9 mouse cellular contexts compared by ENCODE assay signal in genomic region chr11:88097173-88097572, GRCm38 (mm10). TPM values are rescaled to one million over a fixed set of nuclear protein-coding genes. Genes with fewer than 3 reads are reported as not detected.
DNase-seq lines count a peak whose midpoint lies in the region; ATAC-seq and TF ChIP-seq lines count a peak whose summit lies in the region.
"Had no signal": no experiment of that assay in that cellular context is flagged by ENCODE, and none has a peak within 500 bp of the region (broad histone marks: within the 10 kb centered on the region; RNA-seq: fewer than 3 reads in every experiment).

No protein-coding gene starts in this region.

- H3K36me3 ChIP-seq in heart, embryonic 14.5 days (ENCODE audit: control insufficient read depth, insufficient read depth, low read length), result no peaks in the 10 kb centered on the region
- H3K36me3 ChIP-seq in limb, embryonic 14.5 days (ENCODE audit: control insufficient read depth, insufficient read depth, low read length), result no peaks in the 10 kb centered on the region; the same call in 1 of the 2 replicates
- H3K36me3 ChIP-seq in small intestine, adult 2 months (ENCODE audit: control insufficient read depth, insufficient read depth, low read length), result no peaks in the 10 kb centered on the region

- peaks cover 21 to 30% of the 10 kb centered on the region in 2 experiments for H3K4me1 ChIP-seq in heart, embryonic 14.5 days (ENCODE audit: control insufficient read depth in 2 of 2, insufficient read depth in 2 of 2, low read length in 2 of 2)
- H3K4me1 ChIP-seq in limb, embryonic 14.5 days (ENCODE audit: control insufficient read depth, insufficient read depth, low read length), result peaks cover 28% of the 10 kb centered on the region
- H3K4me1 ChIP-seq in small intestine, adult 2 months (ENCODE audit: control insufficient read depth, insufficient read depth, insufficient read length, low read length), result peaks cover 9% of the 10 kb centered on the region

- no peak overlapping the region for H3K4me3 ChIP-seq in heart, embryonic 14.5 days (ENCODE audit: control insufficient read depth in 1 of 2, insufficient read depth in 1 of 2, low read depth in 1 of 2, low read length in 2 of 2)
- no peak overlapping the region for H3K4me3 ChIP-seq in limb, embryonic 14.5 days (replicated peaks; ENCODE audit: low read length)
- H3K4me3 ChIP-seq in small intestine, adult 2 months (ENCODE audit: low read depth, low read length), result peak overlapping the region; percentile 6; the same call in 1 of the 2 replicates

- H3K9ac ChIP-seq in heart, embryonic 14.5 days (ENCODE audit: low read length), result no peak overlapping the region; the same call in 1 of the 2 replicates
- peak overlapping the region; percentile 5; the same call in 1 of the 2 replicates for H3K9ac ChIP-seq in limb, embryonic 14.5 days (ENCODE audit: low read depth, low read length, severe bottlenecking)

- 8% methylated on average over 4 of the region's 4 CpGs for WGBS in heart, embryonic 14.5 days
- 20% methylated on average over 4 of the region's 4 CpGs for WGBS in limb, embryonic 14.5 days
- 57% methylated on average over 4 of the region's 4 CpGs for WGBS in small intestine, adult 2 months

- peak; percentile 77 for DNase-seq in kidney, postnatal 10 days
- DNase-seq in kidney, adult 9 months, result no peak
- peak; percentile 47 for DNase-seq in limb, embryonic 14.5 days (ENCODE audit: low spot score)
- no peak for DNase-seq in frontal cortex, postnatal 36 days (ENCODE audit: low spot score in 2 of 2)
- DNase-seq in adrenal gland, postnatal 14 days, result no peak
- DNase-seq: cerebellum, postnatal 14 days had no signal

- no peak for TF ChIP-seq POLR2A in limb, embryonic 14.5 days (IDR thresholded peaks at IDR 0.05; ENCODE audit: borderline replicate concordance, extremely low read depth, insufficient read depth, insufficient read length)
- no peak for TF ChIP-seq POLR2A in small intestine, adult 2 months (IDR thresholded peaks at IDR 0.05; ENCODE audit: low read depth, low read length)

- no peak for ATAC-seq in heart, embryonic 14.5 days (ENCODE audit: insufficient number of reproducible peaks, insufficient read depth, low FRiP score, low read depth)
- peak; percentile 62 for ATAC-seq in limb, embryonic 14.5 days (ENCODE audit: low FRiP score, low read depth)
- no peak for ATAC-seq in erythroid progenitor cell, adult 5-6 weeks (replicated peaks; ENCODE audit: low FRiP score, poor library complexity, severe bottlenecking)

- H3K4me2 ChIP-seq in heart, embryonic 14.5 days (ENCODE audit: low read length), result peak overlapping the region; percentile 92
- 0 out of 2 replicates have a peak overlapping the region, but pooled peaks have one; percentile 3 for H3K4me2 ChIP-seq in limb, embryonic 14.5 days (replicated peaks; ENCODE audit: low read depth, low read length, severe bottlenecking)

- no peak for TF ChIP-seq CTCF in small intestine, adult 2 months (IDR thresholded peaks at IDR 0.05; ENCODE audit: extremely low read depth, insufficient read length, insufficient replicate concordance, low read depth, low read length)

- no peak overlapping the region for H3K27ac ChIP-seq in heart, embryonic 14.5 days (replicated peaks in 1 of 2; ENCODE audit: control insufficient read depth in 1 of 2, insufficient read depth in 1 of 2, low read depth in 2 of 2, low read length in 2 of 2)
- no peak overlapping the region for H3K27ac ChIP-seq in limb, embryonic 14.5 days (replicated peaks; ENCODE audit: low read depth, low read length)
- peak overlapping the region; percentile 57 for H3K27ac ChIP-seq in small intestine, adult 2 months (ENCODE audit: insufficient read depth, low read depth, low read length)

- H3K27me3 ChIP-seq in heart, embryonic 14.5 days (ENCODE audit: control insufficient read depth, insufficient read depth, low read length), result no peaks in the 10 kb centered on the region
- 0 out of 2 replicates have a peak, but pooled peaks cover 10% of the 10 kb centered on the region for H3K27me3 ChIP-seq in limb, embryonic 14.5 days (ENCODE audit: control insufficient read depth, insufficient read depth, low read length)
- peaks cover 8% of the 10 kb centered on the region for H3K27me3 ChIP-seq in small intestine, adult 2 months (ENCODE audit: control insufficient read depth, insufficient read depth, low read length)

- H3K9me3 ChIP-seq in heart, embryonic 14.5 days (ENCODE audit: control insufficient read depth, low read length), result no peaks in the 10 kb centered on the region
- no peaks in the 10 kb centered on the region for H3K9me3 ChIP-seq in limb, embryonic 14.5 days (ENCODE audit: control insufficient read depth, low read length)

RNA-seq across cellular contexts. Expression of gene Cuedc1, which starts 0.7 kb away (rescaled TPM):
- polyA plus RNA-seq in heart, embryonic 14.5 days (2014; fragmentation: Nextera tagmentation; extraction: Ambion mirVana), result 14.3 and 17.0 TPM in 2 replicates
- polyA plus RNA-seq in limb, embryonic 14.5 days (2012; rRNA removed), result 40.6 and 44.5 TPM in 2 replicates
- polyA plus RNA-seq in limb, embryonic 14.5 days (2014; fragmentation: Nextera tagmentation; extraction: Ambion mirVana), result 20.9 and 25.5 TPM in 2 replicates
- polyA plus RNA-seq in small intestine, adult 2 months (2012; rRNA removed), result 12.3 and 13.3 TPM in 2 replicates
- 37.9 and 41.9 TPM in 2 replicates for total RNA-seq in adrenal gland, postnatal 14 days (2021)
- total RNA-seq in erythroid progenitor cell, adult 5-6 weeks (2015; ENCODE audit: low replicate concordance), result 0.84 TPM in 1 of 2 replicates, not detected in the other
- 0.39 TPM in 1 of 2 replicates, not detected in the other for total RNA-seq in erythroid progenitor cell, adult 5-6 weeks (2017; ENCODE audit: low replicate concordance)

RNA-seq across cellular contexts. Expression of gene Vezf1, which starts 29.1 kb away (rescaled TPM):
- polyA plus RNA-seq in heart, embryonic 14.5 days (2014; fragmentation: Nextera tagmentation; extraction: Ambion mirVana), result 23.9 and 26.2 TPM in 2 replicates
- polyA plus RNA-seq in limb, embryonic 14.5 days (2012; rRNA removed), result 35.3 and 38.9 TPM in 2 replicates
- polyA plus RNA-seq in limb, embryonic 14.5 days (2014; fragmentation: Nextera tagmentation; extraction: Ambion mirVana), result 42.7 and 44.1 TPM in 2 replicates
- 6.1 and 10.6 TPM in 2 replicates for polyA plus RNA-seq in small intestine, adult 2 months (2012; rRNA removed)
- total RNA-seq in adrenal gland, postnatal 14 days (2021), result 39.8 and 42.4 TPM in 2 replicates
- 29.6 and 37.3 TPM in 2 replicates for total RNA-seq in erythroid progenitor cell, adult 5-6 weeks (2015; ENCODE audit: low replicate concordance)
- 16.3 and 17.8 TPM in 2 replicates for total RNA-seq in erythroid progenitor cell, adult 5-6 weeks (2017; ENCODE audit: low replicate concordance)

RNA-seq across cellular contexts. Expression of gene Srsf1, which starts 50.0 kb away (rescaled TPM):
- 192 and 199 TPM in 2 replicates for polyA plus RNA-seq in heart, embryonic 14.5 days (2014; fragmentation: Nextera tagmentation; extraction: Ambion mirVana)
- 524 and 556 TPM in 2 replicates for polyA plus RNA-seq in limb, embryonic 14.5 days (2012; rRNA removed)
- 338 and 354 TPM in 2 replicates for polyA plus RNA-seq in limb, embryonic 14.5 days (2014; fragmentation: Nextera tagmentation; extraction: Ambion mirVana)
- polyA plus RNA-seq in small intestine, adult 2 months (2012; rRNA removed), result 37.3 and 52.4 TPM in 2 replicates
- total RNA-seq in adrenal gland, postnatal 14 days (2021), result 245 and 260 TPM in 2 replicates
- 312 and 323 TPM in 2 replicates for total RNA-seq in erythroid progenitor cell, adult 5-6 weeks (2015; ENCODE audit: low replicate concordance)
- 485 and 568 TPM in 2 replicates for total RNA-seq in erythroid progenitor cell, adult 5-6 weeks (2017; ENCODE audit: low replicate concordance)

Comparison
In these comparisons a context has a peak if more than half of its experiments do, and no peak if none do; other contexts are left out.
1. DNase-seq: peak in kidney, postnatal 10 days (single experiment) and limb, embryonic 14.5 days (single experiment); none in kidney, adult 9 months (single experiment), frontal cortex, postnatal 36 days (0 of 2) and adrenal gland, postnatal 14 days (single experiment).